Mouse (Mus musculus) olfactory bulb, adult 2 months (tissue): ENCODE data around the gene Kcnip4.

Experiments used
- CTCF ChIP-seq: fragments of 200-500 bp; IDR thresholded peaks from 2 replicates; pipeline ENCODE4 v1.5.1; 2012; ENCODE audit warnings: low read depth, mild to moderate bottlenecking, low read length, moderate library complexity; ENCODE audit not compliant: insufficient read depth
- POLR2A ChIP-seq: fragments of 200-500 bp; IDR thresholded peaks from 2 replicates; pipeline ENCODE4 v1.6.1; 2012; ENCODE audit warnings: mild to moderate bottlenecking, low read depth, low read length, moderate library complexity; ENCODE audit not compliant: insufficient read depth

- TF ChIP-seq CTCF = no peak
- no peak for TF ChIP-seq POLR2A
These were observed 239.1 kb downstream of the Kcnip4 start for GRCm38 (mm10) chr5:49285455-49286135.
